Mouse (Mus musculus): ENCODE data around the gene Cxcl14.

Gene Cxcl14

GRCm38 (mm10) chr13:56295943-56296658 is at the start of gene Cxcl14:
Cxcl14 (minus strand) TSS chr13:56296551.
- DNase-seq (ENCODE audit: low read depth) = no peak

- DNase-seq (ENCODE audit: low read depth) = no peak
Observed at GRCm38 (mm10) chr13:56344355-56344754, 48.0 kb upstream of the Cxcl14 start.

GRCm38 (mm10) chr13:56342491-56342890 is 46.1 kb upstream of the Cxcl14 start:
- no peak for DNase-seq (ENCODE audit: low read depth)

GRCm38 (mm10) chr13:56340513-56340912 is 44.2 kb upstream of the Cxcl14 start:
- no peak for DNase-seq (ENCODE audit: low read depth)

- DNase-seq (ENCODE audit: low read depth) = no peak
Observed at GRCm38 (mm10) chr13:56339816-56340215, 43.5 kb upstream of the Cxcl14 start.

- DNase-seq (ENCODE audit: low read depth) = no peak
Observed at GRCm38 (mm10) chr13:56336982-56337381, 40.6 kb upstream of the Cxcl14 start.

GRCm38 (mm10) chr13:56334802-56335690 is 38.7 kb upstream of the Cxcl14 start:
- peak; percentile 87 for DNase-seq (ENCODE audit: low read depth)

GRCm38 (mm10) chr13:56334236-56334635 is 37.9 kb upstream of the Cxcl14 start:
- DNase-seq (ENCODE audit: low read depth) = peak; percentile 78

GRCm38 (mm10) chr13:56332356-56332755 is 36.0 kb upstream of the Cxcl14 start:
- no peak for DNase-seq (ENCODE audit: low read depth)

GRCm38 (mm10) chr13:56330603-56331455 is 34.5 kb upstream of the Cxcl14 start:
- DNase-seq (ENCODE audit: low read depth) = peak; percentile 60

GRCm38 (mm10) chr13:56329769-56330168 is 33.4 kb upstream of the Cxcl14 start:
- DNase-seq (ENCODE audit: low read depth) = no peak

- no peak for DNase-seq (ENCODE audit: low read depth)
Observed at GRCm38 (mm10) chr13:56329165-56329564, 32.8 kb upstream of the Cxcl14 start.

- peak; percentile 63 for DNase-seq (ENCODE audit: low read depth)
Observed at GRCm38 (mm10) chr13:56327779-56328178, 31.4 kb upstream of the Cxcl14 start.

- DNase-seq (ENCODE audit: low read depth) = no peak
Observed at GRCm38 (mm10) chr13:56321635-56322034, 25.3 kb upstream of the Cxcl14 start.

GRCm38 (mm10) chr13:56316930-56317329 is 20.6 kb upstream of the Cxcl14 start:
- DNase-seq (ENCODE audit: low read depth) = no peak

GRCm38 (mm10) chr13:56315201-56315600 is 18.9 kb upstream of the Cxcl14 start:
- DNase-seq (ENCODE audit: low read depth) = no peak

- no peak for DNase-seq (ENCODE audit: low read depth)
Observed at GRCm38 (mm10) chr13:56305058-56305457, 8.7 kb upstream of the Cxcl14 start.

- DNase-seq (ENCODE audit: low read depth) = no peak
Observed at GRCm38 (mm10) chr13:56304453-56304852, 8.1 kb upstream of the Cxcl14 start.

GRCm38 (mm10) chr13:56299336-56299735 is 3.0 kb upstream of the Cxcl14 start:
- DNase-seq (ENCODE audit: low read depth) = peak; percentile 13

- DNase-seq (ENCODE audit: low read depth) = no peak
Observed at GRCm38 (mm10) chr13:56296659-56297020, 289 bp upstream of the Cxcl14 start.

GRCm38 (mm10) chr13:56295586-56295942 is 787 bp downstream of the Cxcl14 start:
- DNase-seq (ENCODE audit: low read depth) = no peak

- no peak for DNase-seq (ENCODE audit: low read depth)
Observed at GRCm38 (mm10) chr13:56294908-56295307, 1.4 kb downstream of the Cxcl14 start.

Data from 416B (cell line).